Mouse (Mus musculus) embryo, embryonic 11.5 days (tissue): ENCODE data around the gene Grk3.

Experiments
- DNase-seq: peaks from one replicate; pipeline ENCODE4 v3.0.0-alpha.2; 2012; ENCODE audit warnings: low read depth, low spot score

Grk3 gene

DNA sequence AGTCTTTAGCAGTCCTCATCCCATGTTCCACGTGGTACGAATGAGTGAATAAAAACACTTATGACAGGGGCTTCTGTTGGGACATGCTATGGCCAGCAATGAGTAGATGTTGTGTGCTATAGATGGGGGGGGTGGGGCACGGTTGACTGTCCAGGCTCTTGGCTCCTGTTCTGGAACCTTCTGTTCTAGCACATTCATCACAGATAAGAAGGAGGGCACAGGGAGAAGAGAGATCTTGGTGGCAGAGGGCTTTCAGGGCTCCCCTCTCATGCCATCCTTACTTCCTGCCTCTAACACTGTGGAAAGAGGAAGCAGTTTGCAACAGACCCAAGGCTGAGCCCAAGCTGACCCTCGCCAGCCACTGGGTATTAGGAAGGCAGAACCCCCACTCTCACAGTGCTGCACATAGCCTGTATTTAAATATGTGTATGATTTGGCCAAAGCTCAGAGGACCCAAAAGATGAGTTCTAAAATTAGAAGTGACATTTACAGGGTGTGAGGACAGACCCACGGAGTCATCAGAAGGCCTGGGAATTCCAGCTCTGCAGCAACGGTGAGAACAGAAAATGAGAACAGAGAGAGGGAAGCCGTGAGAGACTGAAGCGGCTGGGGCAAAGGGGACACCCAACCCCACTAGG lies 6.3 kb downstream of the Grk3 start:
- no peak for DNase-seq

GRCm38 (mm10) chr5:113008496-113008895 lies 7.1 kb downstream of the Grk3 start:
- no peak for DNase-seq

DNA sequence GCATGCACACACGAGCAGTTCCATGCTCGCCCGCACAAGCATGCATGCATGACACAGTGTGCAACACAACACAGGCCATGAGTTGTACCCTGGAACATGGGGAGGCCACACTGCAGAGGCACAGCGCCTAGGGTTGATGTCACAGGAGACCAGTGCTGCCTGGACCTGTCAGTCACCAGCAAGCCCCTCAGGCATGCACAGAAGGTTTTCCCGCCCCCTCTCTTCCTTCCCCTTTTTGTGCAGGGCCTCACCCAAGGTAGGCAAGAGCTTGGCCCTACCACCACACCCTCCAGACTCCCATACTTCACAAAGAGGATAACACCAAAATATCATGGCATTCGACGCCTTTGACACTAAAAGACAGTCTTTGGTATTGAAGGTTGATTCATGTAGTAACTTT lies 8.6 kb downstream of the Grk3 start:
- DNase-seq = no peak

GRCm38 (mm10) chr5:113005941-113006391 lies 9.6 kb downstream of the Grk3 start:
- DNase-seq = no peak

- no peak for DNase-seq
These were observed 12.7 kb downstream of the Grk3 start for GRCm38 (mm10) chr5:113002821-113003380.

- DNase-seq = no peak
These were observed 16.4 kb downstream of the Grk3 start for GRCm38 (mm10) chr5:112999227-112999626.

DNA sequence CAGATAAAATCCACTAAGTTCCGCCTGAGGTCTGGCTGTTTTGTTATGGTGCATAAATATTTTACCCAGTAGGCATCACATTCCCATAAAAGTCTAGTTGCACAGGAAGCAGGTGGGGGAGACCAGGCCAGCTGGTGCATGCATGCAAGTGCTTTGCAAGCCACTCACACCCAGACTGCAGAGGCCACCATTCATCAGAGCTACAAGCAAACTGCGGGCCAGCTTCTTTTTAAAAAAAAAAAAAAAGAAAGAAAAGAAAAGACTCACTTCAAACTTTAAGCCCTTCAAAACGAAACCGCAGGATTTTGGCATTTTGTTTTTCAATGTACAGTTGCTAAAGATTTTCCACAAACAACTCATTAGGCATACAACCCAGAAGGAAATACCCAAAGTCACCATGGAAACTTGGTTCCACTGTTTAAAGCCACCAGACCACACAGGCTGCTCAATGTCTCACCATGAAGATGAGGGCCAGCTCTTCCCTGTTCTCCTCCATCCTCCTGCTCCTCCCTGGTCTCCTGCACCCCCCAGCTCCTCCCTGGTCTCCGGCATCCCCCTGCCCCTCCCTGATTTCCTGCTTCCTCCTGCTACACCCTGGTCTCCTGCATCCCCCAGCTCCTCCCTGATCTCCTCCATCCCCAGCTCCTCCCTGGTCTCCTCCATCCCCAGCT lies 17.9 kb downstream of the Grk3 start:
- DNase-seq = no peak

DNA sequence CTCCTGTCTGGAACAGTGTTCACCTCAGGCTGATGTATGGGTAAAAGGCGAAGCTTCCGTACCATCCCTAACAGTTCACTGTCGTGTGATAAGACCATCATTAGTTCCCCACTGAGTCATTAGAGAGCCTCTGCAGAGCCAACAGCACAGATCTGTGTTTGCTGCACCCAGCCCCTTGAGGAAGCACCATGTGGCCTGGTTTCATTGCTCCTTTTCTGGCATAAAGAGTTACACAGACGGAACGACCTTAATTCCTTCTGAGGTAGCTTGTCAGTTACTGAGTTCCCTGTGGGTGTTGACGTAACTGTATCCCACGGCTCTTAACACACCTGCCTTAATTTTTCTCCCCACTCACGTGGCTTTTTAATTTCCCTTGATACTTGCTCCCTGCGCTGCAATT lies 24.3 kb downstream of the Grk3 start:
- no peak for DNase-seq

DNA sequence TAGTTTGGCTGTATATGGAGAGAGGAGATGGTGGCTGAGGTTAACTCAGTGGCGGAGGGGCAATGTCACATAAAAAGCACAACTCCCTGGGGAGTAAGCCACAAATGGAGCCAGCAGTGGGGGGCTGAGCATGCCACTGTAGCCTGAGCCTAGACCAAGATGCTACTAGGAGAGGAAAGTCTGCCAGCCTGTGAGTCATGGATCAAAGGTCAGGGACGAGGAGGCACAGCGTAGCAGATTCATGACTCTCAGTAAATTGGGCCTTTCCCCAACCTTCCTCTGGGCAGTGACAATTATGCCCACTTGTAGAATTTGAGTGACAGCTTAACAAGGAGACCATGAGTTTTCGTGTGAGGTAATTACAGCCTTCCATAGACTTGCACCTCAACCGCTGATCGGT lies 33.7 kb downstream of the Grk3 start:
- DNase-seq = no peak

DNA sequence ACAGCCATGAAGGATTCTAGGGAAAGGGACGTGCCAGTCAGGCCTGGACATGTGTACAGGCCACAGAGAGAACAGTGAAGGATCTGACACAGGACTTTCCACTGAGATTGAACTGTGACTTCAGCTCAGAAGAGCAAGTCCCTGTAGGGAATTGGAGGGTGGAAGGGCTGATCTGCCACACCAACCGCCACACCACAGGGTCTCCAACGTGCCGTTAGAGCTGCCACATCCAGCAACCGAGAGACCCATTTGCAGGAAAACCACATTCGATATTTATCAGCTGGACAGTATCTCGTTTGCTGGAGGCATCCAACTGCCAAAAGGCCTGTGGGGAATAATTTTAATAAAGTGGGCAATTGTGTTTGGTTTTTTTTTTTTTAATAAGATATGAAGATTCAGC lies 35.9 kb downstream of the Grk3 start:
- no peak for DNase-seq

DNA sequence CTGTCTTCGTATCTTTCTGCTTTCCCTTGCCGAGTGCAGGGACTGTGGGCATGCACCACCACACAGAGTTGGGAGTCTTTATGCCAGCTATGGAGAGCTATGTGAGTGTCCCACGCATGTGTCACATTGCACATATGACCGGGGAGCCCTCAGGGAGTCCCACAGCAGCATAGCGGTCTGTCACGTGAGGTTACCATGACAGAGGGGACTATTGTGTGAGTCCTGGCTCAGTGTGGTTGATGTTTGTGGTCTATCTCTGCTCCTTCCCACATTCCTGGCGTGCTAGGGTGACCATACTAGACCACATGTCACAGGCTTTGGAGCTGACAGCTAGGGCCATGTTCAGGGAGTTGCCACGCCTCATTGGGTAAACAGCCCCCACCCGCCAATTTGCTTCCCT lies 36.4 kb downstream of the Grk3 start:
- no peak for DNase-seq

DNA sequence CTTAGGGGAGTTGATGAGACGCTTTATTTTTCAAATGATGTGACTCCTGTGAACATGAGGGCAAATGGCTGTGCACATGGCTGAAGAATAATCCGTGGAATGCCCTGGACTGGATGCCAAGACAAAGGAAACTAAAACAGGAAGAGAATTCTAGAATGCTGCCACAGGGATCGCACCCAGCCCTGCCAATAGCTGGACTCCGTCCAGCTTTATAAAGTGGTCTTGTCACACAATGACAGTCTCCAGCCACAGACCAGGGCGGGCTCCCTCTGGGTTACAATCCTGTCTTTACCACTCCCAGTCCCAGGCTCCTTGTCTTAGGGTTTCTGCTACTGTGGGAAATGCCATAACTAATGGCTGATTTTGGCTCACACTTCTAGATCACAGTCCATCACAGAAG lies 38.5 kb downstream of the Grk3 start:
- no peak for DNase-seq

- no peak for DNase-seq
These were observed 42.0 kb downstream of the Grk3 start for GRCm38 (mm10) chr5:112973596-112973995.

DNA sequence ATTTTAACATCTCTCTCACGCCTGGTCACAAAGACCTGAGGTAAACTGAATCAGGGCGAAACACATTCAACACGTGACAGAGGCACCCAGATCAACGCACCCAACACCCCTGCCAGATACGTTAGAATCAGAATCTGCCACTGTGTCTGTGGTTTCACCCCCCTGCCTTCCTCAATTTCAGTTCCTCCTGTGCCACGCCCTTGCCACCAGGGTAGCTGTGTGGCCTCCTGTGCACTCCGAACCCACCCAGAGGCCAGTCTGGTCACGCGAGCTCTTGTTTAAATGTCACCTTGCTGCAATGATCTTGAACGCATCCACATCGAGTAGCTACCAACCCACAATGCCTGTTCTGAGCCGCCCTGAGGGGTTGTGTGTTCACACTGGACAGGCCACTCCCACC lies 43.3 kb downstream of the Grk3 start:
- DNase-seq = no peak

- DNase-seq = no peak
These were observed 52.1 kb downstream of the Grk3 start for GRCm38 (mm10) chr5:112963495-112963894.

DNA sequence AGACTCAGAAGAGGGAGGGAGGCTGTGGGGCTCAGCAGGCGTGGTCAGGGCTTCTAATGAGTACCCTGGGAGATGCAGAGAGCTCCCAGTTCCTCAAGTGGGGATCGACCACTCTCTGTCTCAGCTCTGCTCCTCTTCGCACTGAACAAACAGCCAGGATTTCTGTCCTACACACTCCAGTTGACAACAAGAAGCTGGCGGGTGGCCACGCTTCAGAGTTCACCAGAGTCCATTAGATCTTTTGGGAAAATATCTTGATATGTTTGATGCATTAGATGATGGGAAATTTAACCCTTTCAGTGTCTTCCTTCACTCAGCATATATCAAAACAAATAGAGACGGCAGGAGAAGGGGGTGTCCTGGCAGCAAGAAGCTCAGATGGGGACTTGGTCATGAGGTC lies 53.4 kb downstream of the Grk3 start:
- DNase-seq = no peak

DNA sequence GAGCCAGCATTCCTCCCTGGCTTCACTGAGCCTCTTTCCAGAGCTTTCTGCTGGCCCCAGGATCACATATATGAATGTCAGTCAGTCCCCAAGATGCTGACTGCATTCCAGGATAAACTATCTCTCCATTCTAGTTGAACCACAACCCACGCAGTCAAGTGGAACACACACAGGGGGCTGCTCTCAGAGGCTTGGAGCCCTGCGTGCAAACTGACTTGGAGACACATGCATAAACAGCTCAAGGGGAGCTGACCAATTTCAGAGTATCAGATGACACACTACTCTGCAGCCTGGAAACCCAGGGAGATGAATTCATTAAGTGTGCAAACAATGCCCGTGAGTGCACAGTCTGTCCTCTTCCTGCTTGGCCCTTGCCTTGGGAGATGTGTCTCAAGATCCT lies 54.7 kb downstream of the Grk3 start:
- DNase-seq = no peak

DNA sequence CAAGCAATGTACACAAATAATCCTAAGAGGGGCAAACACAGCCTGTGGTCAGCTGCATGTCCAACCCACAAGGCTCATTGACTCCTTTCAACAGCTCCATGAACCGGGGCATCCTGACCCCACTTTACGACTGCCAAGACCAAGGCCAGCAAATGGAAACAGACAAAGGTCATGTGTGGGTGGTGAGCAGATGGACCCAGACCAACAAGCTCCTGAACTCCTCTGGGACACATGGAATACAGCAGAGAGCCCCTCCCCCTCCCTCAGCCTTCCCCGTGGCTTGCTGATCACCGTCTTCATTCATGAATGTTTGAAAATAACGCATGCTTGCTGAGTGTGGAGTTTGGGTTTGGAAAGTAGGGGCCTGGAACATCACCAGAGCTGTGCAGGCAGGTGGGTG lies 57.3 kb downstream of the Grk3 start:
- DNase-seq = no peak

DNA sequence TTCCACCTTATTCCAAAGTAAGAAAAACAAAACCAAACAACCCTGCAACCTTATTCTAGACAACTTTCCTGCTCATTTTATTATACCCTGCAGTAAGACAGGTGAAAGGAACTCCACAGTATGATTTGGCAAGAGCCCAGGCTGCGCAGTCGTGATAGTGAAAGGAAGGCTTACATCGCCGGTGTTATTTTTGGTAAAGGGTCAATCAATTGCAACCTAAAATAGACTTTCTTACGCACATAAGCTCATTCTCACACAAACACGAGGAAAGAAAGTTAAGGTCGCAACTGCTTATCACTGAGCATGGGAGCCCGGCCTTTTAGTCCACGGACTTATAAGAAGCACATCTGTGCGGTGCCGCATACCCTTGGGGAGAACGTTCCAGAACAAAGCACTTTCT lies 58.8 kb downstream of the Grk3 start:
- DNase-seq = no peak

DNA sequence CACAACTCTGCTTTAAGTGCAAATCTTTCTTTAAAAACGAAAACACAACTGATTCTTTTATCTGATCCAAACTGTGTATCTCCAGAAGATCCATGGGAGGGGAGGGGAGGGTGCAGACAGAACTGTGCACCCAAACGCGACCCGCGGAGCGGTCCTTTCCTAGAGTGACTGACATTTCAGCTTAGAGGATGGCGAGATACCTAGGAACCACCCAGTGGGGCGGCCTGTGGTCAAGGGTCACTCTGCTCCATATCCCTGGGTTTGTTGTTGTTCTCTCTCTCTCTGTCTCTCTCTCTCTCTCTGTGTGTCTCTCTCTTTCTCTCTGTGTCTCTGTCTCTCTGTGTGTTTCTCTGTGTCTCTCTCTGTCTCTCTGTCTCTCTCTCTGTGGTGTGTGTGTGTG lies 59.2 kb downstream of the Grk3 start:
- no peak for DNase-seq

GRCm38 (mm10) chr5:112950847-112951246 lies 64.7 kb downstream of the Grk3 start:
- DNase-seq = no peak

DNA sequence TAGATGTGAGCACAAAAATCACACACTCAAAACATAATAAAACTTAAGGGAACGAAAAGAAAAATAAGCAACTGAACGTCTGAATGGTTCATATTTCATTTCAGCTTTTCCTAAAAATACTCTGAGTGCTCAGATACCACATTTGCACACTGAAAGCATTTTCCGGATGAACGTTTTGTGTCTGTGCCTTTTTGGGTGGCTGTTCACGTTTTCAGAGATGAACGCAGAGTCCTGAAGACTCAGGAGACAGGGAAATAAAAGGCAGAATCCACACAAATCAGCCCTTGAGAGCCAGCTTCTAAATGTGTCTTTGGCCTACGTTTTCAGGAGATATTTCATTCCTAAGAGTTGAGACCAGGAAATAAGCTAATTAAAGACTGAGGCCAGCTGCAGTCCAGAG lies 69.7 kb downstream of the Grk3 start:
- DNase-seq = no peak

DNA sequence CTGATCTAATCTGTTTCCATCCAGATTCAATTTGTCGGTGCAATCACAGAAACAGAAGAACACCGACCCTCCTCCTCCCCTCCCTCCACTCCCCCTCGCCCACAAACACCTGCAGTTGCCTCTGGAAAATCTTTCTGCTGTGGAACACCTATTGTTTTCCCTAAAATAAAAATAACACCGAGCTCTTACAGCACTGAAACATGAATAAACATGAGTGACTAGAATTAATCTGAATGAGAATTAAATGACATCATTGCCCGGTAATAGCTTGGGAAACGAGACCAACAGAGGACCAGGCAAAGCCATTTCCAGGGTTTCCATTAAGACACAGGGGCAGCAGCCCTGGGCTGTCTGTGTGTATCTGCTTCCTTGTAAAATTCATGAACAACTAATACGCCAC lies 73.3 kb downstream of the Grk3 start:
- no peak for DNase-seq
